14 mouse cellular contexts compared by ENCODE assay signal in the genomic region with DNA sequence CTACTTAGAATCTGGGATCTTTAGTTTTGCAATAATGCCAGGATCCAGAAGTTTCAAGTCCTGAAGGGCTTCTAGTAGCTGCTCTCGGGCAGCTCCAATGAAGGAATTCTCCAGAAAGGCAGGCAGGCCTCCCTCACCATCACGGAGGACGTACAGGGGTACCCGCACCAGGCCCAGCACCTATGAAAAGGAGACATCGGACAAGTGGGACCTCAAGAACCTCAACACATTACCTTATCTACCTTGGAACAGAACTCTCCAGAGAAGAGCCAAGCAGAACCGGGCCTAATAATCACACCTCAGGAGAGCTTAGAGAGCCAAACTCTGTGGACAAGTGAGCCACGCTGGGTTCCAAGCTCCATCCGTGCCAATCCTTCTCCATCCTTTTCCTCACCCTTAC. TPM values are rescaled to one million over a fixed set of nuclear protein-coding genes. Genes with fewer than 3 reads are reported as not detected.
DNase-seq lines count a peak whose midpoint lies in the region; ATAC-seq lines count a peak whose summit lies in the region.
"Had no signal": no experiment of that assay in that cellular context is flagged by ENCODE, and none has a peak within 500 bp of the region (broad histone marks: within the 10 kb centered on the region; RNA-seq: fewer than 3 reads in every experiment).

No protein-coding gene starts in this region.

- H3K9me3 ChIP-seq in heart, embryonic 14.5 days (ENCODE audit: control insufficient read depth, low read length) = no peaks in the 10 kb centered on the region
- H3K9me3 ChIP-seq in hindbrain, embryonic 13.5 days = no peaks in the 10 kb centered on the region
- no peaks in the 10 kb centered on the region for H3K9me3 ChIP-seq in limb, embryonic 10.5 days (replicated peaks)
- H3K9me3 ChIP-seq in midbrain, embryonic 16.5 days (replicated peaks; ENCODE audit: control insufficient read depth, low read length, poor library complexity, severe bottlenecking) = no peaks in the 10 kb centered on the region

- H3K4me1 ChIP-seq in heart, embryonic 14.5 days (ENCODE audit: control insufficient read depth in 2 of 2, insufficient read depth in 2 of 2, low read length in 2 of 2) = peaks cover 4 to 10% of the 10 kb centered on the region in 2 experiments; a peak in 3 of 4 replicates
- H3K4me1 ChIP-seq in hindbrain, embryonic 13.5 days (replicated peaks) = peaks cover 26% of the 10 kb centered on the region
- peaks cover 9% of the 10 kb centered on the region for H3K4me1 ChIP-seq in limb, embryonic 10.5 days
- H3K4me1 ChIP-seq in midbrain, embryonic 16.5 days (ENCODE audit: control insufficient read depth, insufficient read depth, low read length) = peaks cover 21% of the 10 kb centered on the region

- H3K27ac ChIP-seq in heart, embryonic 14.5 days (replicated peaks in 1 of 2; ENCODE audit: control insufficient read depth in 1 of 2, insufficient read depth in 1 of 2, low read depth in 2 of 2, low read length in 2 of 2) = no peak overlapping the region
- no peak overlapping the region for H3K27ac ChIP-seq in hindbrain, embryonic 13.5 days
- H3K27ac ChIP-seq in limb, embryonic 10.5 days = no peak overlapping the region
- no peak overlapping the region for H3K27ac ChIP-seq in midbrain, embryonic 16.5 days (ENCODE audit: low read length)

- peak overlapping the region; percentile 95; the same call in 1 of the 2 replicates for H3K4me2 ChIP-seq in heart, embryonic 14.5 days (ENCODE audit: low read length)
- peak overlapping the region; percentile 80; the same call in 1 of the 2 replicates for H3K4me2 ChIP-seq in hindbrain, embryonic 13.5 days
- peak overlapping the region; percentile 65 for H3K4me2 ChIP-seq in midbrain, embryonic 16.5 days (ENCODE audit: low read length)

- no peak overlapping the region for H3K9ac ChIP-seq in heart, embryonic 14.5 days (ENCODE audit: low read length)
- no peak overlapping the region for H3K9ac ChIP-seq in hindbrain, embryonic 13.5 days
- no peak overlapping the region for H3K9ac ChIP-seq in midbrain, embryonic 16.5 days (ENCODE audit: low read depth, low read length)

- WGBS in heart, embryonic 14.5 days = 90% methylated on average over 8 of the region's 8 CpGs
- 94% methylated on average over 8 of the region's 8 CpGs for WGBS in hindbrain, embryonic 13.5 days
- WGBS in limb, embryonic 10.5 days = 96% methylated on average over 8 of the region's 8 CpGs
- WGBS in midbrain, embryonic 16.5 days = 95% methylated on average over 8 of the region's 8 CpGs

- no peak for DNase-seq in heart, adult 9 months (ENCODE audit: low spot score in 2 of 2)
- DNase-seq in limb, embryonic 10.5 days (ENCODE audit: low spot score) = peak; percentile 28
- no peak for DNase-seq in frontal cortex, postnatal 10 days (ENCODE audit: low spot score in 2 of 2)
- DNase-seq in right cerebral cortex, adult 18-20 months = no peak
- no peak for DNase-seq in layer of hippocampus, adult 11-12 months (ENCODE audit: low spot score)
- DNase-seq: adrenal gland, postnatal 10 days; gastrocnemius, postnatal 10 days; kidney, postnatal 10 days; thymus, adult 18-20 months had no signal

- H3K36me3 ChIP-seq in heart, embryonic 14.5 days (ENCODE audit: control insufficient read depth, insufficient read depth, low read length) = no peaks in the 10 kb centered on the region
- H3K36me3 ChIP-seq in hindbrain, embryonic 13.5 days = 0 out of 2 replicates have a peak, but pooled peaks cover 4% of the 10 kb centered on the region
- no peaks in the 10 kb centered on the region for H3K36me3 ChIP-seq in limb, embryonic 10.5 days
- no peaks in the 10 kb centered on the region for H3K36me3 ChIP-seq in midbrain, embryonic 16.5 days (ENCODE audit: control insufficient read depth, insufficient read depth, low read length)

- no peak for ATAC-seq in heart, embryonic 14.5 days (ENCODE audit: insufficient number of reproducible peaks, insufficient read depth, low FRiP score, low read depth)
- no peak for ATAC-seq in hindbrain, embryonic 13.5 days (ENCODE audit: low FRiP score)
- no peak for ATAC-seq in midbrain, embryonic 16.5 days
- ATAC-seq: CD4-positive, CD25-positive, alpha-beta regulatory T cell, adult 4 months had no signal

- H3K4me3 ChIP-seq in heart, embryonic 14.5 days (ENCODE audit: control insufficient read depth in 1 of 2, insufficient read depth in 1 of 2, low read depth in 1 of 2, low read length in 2 of 2) = no peak overlapping the region
- H3K4me3 ChIP-seq in hindbrain, embryonic 13.5 days = no peak overlapping the region
- H3K4me3 ChIP-seq in limb, embryonic 10.5 days = no peak overlapping the region
- no peak overlapping the region for H3K4me3 ChIP-seq in midbrain, embryonic 16.5 days (ENCODE audit: low read depth, low read length)

- H3K27me3 ChIP-seq in heart, embryonic 14.5 days (ENCODE audit: control insufficient read depth, insufficient read depth, low read length) = no peaks in the 10 kb centered on the region
- no peaks in the 10 kb centered on the region for H3K27me3 ChIP-seq in hindbrain, embryonic 13.5 days
- H3K27me3 ChIP-seq in limb, embryonic 10.5 days (ENCODE audit: low read depth, poor library complexity, severe bottlenecking) = 0 out of 2 replicates have a peak, but pooled peaks cover 13% of the 10 kb centered on the region
- no peaks in the 10 kb centered on the region for H3K27me3 ChIP-seq in midbrain, embryonic 16.5 days (ENCODE audit: control insufficient read depth, insufficient read depth, low read depth, low read length)

RNA-seq across cellular contexts. Expression of gene Nudt16, which starts 1.3 kb away (rescaled TPM):
- polyA plus RNA-seq in heart, embryonic 14.5 days (2014; fragmentation: Nextera tagmentation; extraction: Ambion mirVana) = 8.9 and 10.6 TPM in 2 replicates
- 27.1 and 27.7 TPM in 2 replicates for polyA plus RNA-seq in hindbrain, embryonic 13.5 days (2015; fragmentation: Nextera tagmentation; extraction: Ambion mirVana)
- 6.2 and 7.3 TPM in 2 replicates for polyA plus RNA-seq in limb, embryonic 10.5 days (2016; fragmentation: Nextera tagmentation; extraction: Ambion mirVana)
- 29.4 and 31.1 TPM in 2 replicates for polyA plus RNA-seq in midbrain, embryonic 16.5 days (2015; fragmentation: Nextera tagmentation; extraction: Ambion mirVana)

RNA-seq across cellular contexts. Expression of gene 1700080E11Rik, which starts 14.6 kb away (rescaled TPM):
- not detected in 2 replicates for polyA plus RNA-seq in heart, embryonic 14.5 days (2014; fragmentation: Nextera tagmentation; extraction: Ambion mirVana)
- polyA plus RNA-seq in hindbrain, embryonic 13.5 days (2015; fragmentation: Nextera tagmentation; extraction: Ambion mirVana) = not detected in 2 replicates
- polyA plus RNA-seq in limb, embryonic 10.5 days (2016; fragmentation: Nextera tagmentation; extraction: Ambion mirVana) = not detected in 2 replicates
- not detected in 2 replicates for polyA plus RNA-seq in midbrain, embryonic 16.5 days (2015; fragmentation: Nextera tagmentation; extraction: Ambion mirVana)
- polyA plus RNA-seq: CD4-positive, CD25-positive, alpha-beta regulatory T cell, adult 4 months; limb, embryonic 14.5 days had no signal
